Mouse (Mus musculus) MEL (cell line): ENCODE measurements at regions not wholly inside any gene's neighbourhood (a gene's known extent, or its start where the extent isn't known, plus 50 kb on each side); places are given as distances from the start of the nearest gene placed in this dataset.

Experiments used
- DNase-seq: peaks from one replicate; pipeline ENCODE4 v3.0.0; 2011; ENCODE audit warnings: low read depth, low spot score
- H3K27ac ChIP-seq: 2 replicates; pipeline ENCODE4 v1.5.1; 2012; ENCODE audit warnings: low read depth, mild to moderate bottlenecking, control low read depth, low read length, moderate library complexity; ENCODE audit not compliant: control insufficient read depth
- H3K27me3 ChIP-seq, 2 experiments: fragments of 150-350 bp in 1 of 2; sonication (generic) in 1 of 2; 2 replicates each; pipeline ENCODE4 v1.6.1; 2012; ENCODE audit warnings: low read length in 2 of 2, mild to moderate bottlenecking in 2 of 2, improper control_type of control experiment in 1 of 2, moderate library complexity in 1 of 2; ENCODE audit not compliant: insufficient read depth in 2 of 2, control insufficient read depth in 1 of 2
- H3K36me3 ChIP-seq, 2 experiments: 2 replicates each; pipeline ENCODE4 v1.6.1; 2012 to 2014; ENCODE audit warnings: low read length in 2 of 2, improper control_type of control experiment in 1 of 2, inconsistent platforms in 1 of 2, mild to moderate bottlenecking in 1 of 2; ENCODE audit not compliant: insufficient read depth in 2 of 2, control insufficient read depth in 1 of 2
- H3K4me1 ChIP-seq, 2 experiments: fragments of 150-350 bp in 1 of 2; sonication (generic) in 1 of 2; 2 replicates each; pipeline ENCODE4 v1.6.1; 2012; ENCODE audit warnings: low read length in 2 of 2, improper control_type of control experiment in 1 of 2, mild to moderate bottlenecking in 1 of 2; ENCODE audit not compliant: insufficient read depth in 2 of 2, control insufficient read depth in 1 of 2
- H3K4me3 ChIP-seq, 2 experiments: fragments of 150-350 bp in 1 of 2; sonication (generic) in 1 of 2; 2 replicates each; pipeline ENCODE4 v1.5.1; 2012; ENCODE audit warnings: low read depth in 2 of 2, low read length in 2 of 2, mild to moderate bottlenecking in 2 of 2, moderate library complexity in 2 of 2, control low read depth in 1 of 2, improper control_type of control experiment in 1 of 2; ENCODE audit not compliant: control insufficient read depth in 1 of 2, insufficient read depth in 1 of 2
- H3K79me2 ChIP-seq: 2 replicates; pipeline ENCODE4 v1.6.1; 2012; ENCODE audit warnings: mild to moderate bottlenecking, low read length, moderate library complexity; ENCODE audit not compliant: control insufficient read depth, poor library complexity, insufficient read depth
- H3K9ac ChIP-seq: 2 replicates; pipeline ENCODE4 v1.6.1; 2012; ENCODE audit warnings: low read depth, mild to moderate bottlenecking, control low read depth, low read length, moderate library complexity; ENCODE audit not compliant: control insufficient read depth, poor library complexity, severe bottlenecking
- H3K9me3 ChIP-seq: fragments of 150-350 bp; sonication (generic); replicated peaks from 2 replicates; pipeline ENCODE4 v1.6.1; 2012; ENCODE audit warnings: mild to moderate bottlenecking, low read length, improper control_type of control experiment, moderate library complexity; ENCODE audit not compliant: insufficient read depth
- CHD1 ChIP-seq: IDR thresholded peaks from 2 replicates; pipeline ENCODE4 v1.6.1; 2012; ENCODE audit warnings: low read depth, mild to moderate bottlenecking, inconsistent platforms, low read length, improper control_type of control experiment
- ETS1 ChIP-seq: IDR thresholded peaks from 2 replicates; pipeline ENCODE4 v1.6.1; 2012; ENCODE audit warnings: low read depth, mild to moderate bottlenecking, inconsistent platforms, low read length, improper control_type of control experiment, moderate library complexity
- GABPA ChIP-seq: IDR thresholded peaks from 2 replicates; pipeline ENCODE4 v1.6.1; 2012; ENCODE audit warnings: low read depth, mild to moderate bottlenecking, inconsistent platforms, low read length, improper control_type of control experiment, moderate library complexity
- GATA1 ChIP-seq: IDR thresholded peaks from 2 replicates; pipeline ENCODE4 v1.6.1; 2011; ENCODE audit warnings: low read depth, low read length, improper control_type of control experiment
- JUND ChIP-seq: IDR thresholded peaks from 2 replicates; pipeline ENCODE4 v1.6.1; 2011; ENCODE audit warnings: low read depth, mild to moderate bottlenecking, improper control_type of control experiment, low read length
- MAFK ChIP-seq: IDR thresholded peaks from 2 replicates; pipeline ENCODE4 v1.6.1; 2011; ENCODE audit warnings: low read depth, mild to moderate bottlenecking, low read length, improper control_type of control experiment, borderline replicate concordance
- MAX ChIP-seq: IDR thresholded peaks from 2 replicates; pipeline ENCODE4 v1.6.1; 2011; ENCODE audit warnings: low read length, improper control_type of control experiment
- MAZ ChIP-seq: IDR thresholded peaks from 2 replicates; pipeline ENCODE4 v1.6.1; 2012; ENCODE audit warnings: low read depth, mild to moderate bottlenecking, inconsistent platforms, low read length, improper control_type of control experiment
- MEF2A ChIP-seq: IDR thresholded peaks from 2 replicates; pipeline ENCODE4 v1.6.1; 2014; ENCODE audit warnings: low read depth, mild to moderate bottlenecking, inconsistent platforms, low read length, improper control_type of control experiment; ENCODE audit not compliant: poor library complexity, insufficient replicate concordance, severe bottlenecking; ENCODE audit errors: extremely low read depth
- MYB ChIP-seq: IDR thresholded peaks from 2 replicates; pipeline ENCODE4 v1.6.1; 2011; ENCODE audit warnings: mild to moderate bottlenecking, low read depth, low read length, improper control_type of control experiment
- NELFE ChIP-seq: IDR thresholded peaks from 2 replicates; pipeline ENCODE4 v1.6.1; 2011; ENCODE audit warnings: low read depth, low read length, improper control_type of control experiment
- SIN3A ChIP-seq: IDR thresholded peaks from 2 replicates; pipeline ENCODE4 v1.6.1; 2012; ENCODE audit warnings: low read length, improper control_type of control experiment, inconsistent platforms
- TBP ChIP-seq: IDR thresholded peaks from 2 replicates; pipeline ENCODE4 v1.8.0; 2011; ENCODE audit warnings: low read depth, low read length, improper control_type of control experiment
- UBTF ChIP-seq: IDR thresholded peaks from 2 replicates; pipeline ENCODE4 v1.6.1; 2012; ENCODE audit warnings: low read depth, mild to moderate bottlenecking, inconsistent platforms, low read length, improper control_type of control experiment, moderate library complexity, borderline replicate concordance; ENCODE audit not compliant: insufficient read depth
- USF1 ChIP-seq: IDR thresholded peaks from 2 replicates; pipeline ENCODE4 v1.6.1; 2014; ENCODE audit warnings: low read depth, mild to moderate bottlenecking, inconsistent platforms, low read length, improper control_type of control experiment, moderate library complexity
- ZNF384 ChIP-seq: IDR thresholded peaks from 2 replicates; pipeline ENCODE4 v1.6.1; 2012; ENCODE audit warnings: low read depth, mild to moderate bottlenecking, inconsistent platforms, low read length, improper control_type of control experiment

GRCm38 (mm10) chr4:89399277-89399676, 88.4 kb upstream of the Cdkn2b start:
- H3K4me1 ChIP-seq, result peaks cover 0 to 7% of the 10 kb centered on the region in 2 experiments; a peak in 2 of 4 replicates
- no peaks in the 10 kb centered on the region for H3K9me3 ChIP-seq
- H3K9ac ChIP-seq, result no peak overlapping the region
- no peak overlapping the region for H3K27ac ChIP-seq
- DNase-seq, result no peak
- H3K36me3 ChIP-seq, result peaks cover 1 to 11% of the 10 kb centered on the region in 2 experiments; a peak in 2 of 4 replicates
- H3K4me3 ChIP-seq, result no peak overlapping the region
- no peaks in the 10 kb centered on the region for H3K79me2 ChIP-seq
- TF ChIP-seq TBP, result no peak
- TF ChIP-seq, all 39 proteins: peak for 0
- no peaks in the 10 kb centered on the region for H3K27me3 ChIP-seq

GRCm38 (mm10) chr4:89396020-89396419, 85.2 kb upstream of the Cdkn2b start:
- H3K4me1 ChIP-seq, result peaks cover 0 to 7% of the 10 kb centered on the region in 2 experiments; a peak in 2 of 4 replicates
- TF ChIP-seq MAX, result no peak
- DNase-seq, result no peak
- H3K9me3 ChIP-seq, result no peaks in the 10 kb centered on the region
- no peaks in the 10 kb centered on the region for H3K27me3 ChIP-seq
- no peaks in the 10 kb centered on the region for H3K79me2 ChIP-seq
- no peak overlapping the region for H3K27ac ChIP-seq
- no peak overlapping the region for H3K4me3 ChIP-seq
- H3K36me3 ChIP-seq, result peaks cover 0 to 11% of the 10 kb centered on the region in 2 experiments; a peak in 3 of 4 replicates
- no peak overlapping the region for H3K9ac ChIP-seq

GRCm38 (mm10) chr4:89395336-89395735, 84.5 kb upstream of the Cdkn2b start:
- peaks cover 0 to 5% of the 10 kb centered on the region in 2 experiments; a peak in 2 of 4 replicates for H3K4me1 ChIP-seq
- H3K36me3 ChIP-seq, result peaks cover 0 to 11% of the 10 kb centered on the region in 2 experiments; a peak in 3 of 4 replicates
- TF ChIP-seq ETS1, result no peak
- TF ChIP-seq MEF2A, result no peak
- TF ChIP-seq TBP, result no peak
- TF ChIP-seq MYB, result no peak
- no peak for TF ChIP-seq ZNF384
- no peak for TF ChIP-seq GATA1
- TF ChIP-seq JUND, result no peak
- TF ChIP-seq GABPA, result no peak
- no peak for TF ChIP-seq CHD1
- TF ChIP-seq SIN3A, result no peak
- no peak for TF ChIP-seq USF1
- no peak for TF ChIP-seq UBTF
- no peak for TF ChIP-seq NELFE
- TF ChIP-seq MAFK, result no peak
- no peak for TF ChIP-seq MAZ
- no peaks in the 10 kb centered on the region for H3K79me2 ChIP-seq
- no peak overlapping the region for H3K27ac ChIP-seq
- H3K9ac ChIP-seq, result no peak overlapping the region
- no peak for DNase-seq
- H3K27me3 ChIP-seq, result no peaks in the 10 kb centered on the region
- H3K9me3 ChIP-seq, result no peaks in the 10 kb centered on the region
- H3K4me3 ChIP-seq, result no peak overlapping the region
